Mouse (Mus musculus) midbrain, embryonic 16.5 days (tissue): ENCODE measurements at regions not wholly inside any gene's neighbourhood (a gene's known extent, or its start where the extent isn't known, plus 50 kb on each side); places are given as distances from the start of the nearest gene placed in this dataset.
A peak's percentile ranks its signal among the peaks of the same experiment; 100 is the strongest.

Experiments used
- ATAC-seq: fragments of 200-750 bp; cut with Nextera tagmentation; 2 replicates; pipeline ENCODE4 v1.8.0; 2017; ENCODE audit warnings: moderate TSS enrichment
- H3K27ac ChIP-seq: fragments of 300-500 bp; sonication (generic); 2 replicates; pipeline ENCODE4 v1.5.1; 2014; ENCODE audit warnings: mild to moderate bottlenecking, low read length, mixed read lengths
- H3K27me3 ChIP-seq: fragments of 300-500 bp; sonication (generic); 2 replicates; pipeline ENCODE4 v1.6.1; 2014; ENCODE audit warnings: low read depth, low read length, mixed read lengths; ENCODE audit not compliant: control insufficient read depth, insufficient read depth
- H3K36me3 ChIP-seq: fragments of 300-500 bp; sonication (generic); 2 replicates; pipeline ENCODE4 v1.6.1; 2014; ENCODE audit warnings: mild to moderate bottlenecking, low read length, moderate library complexity, mixed read lengths; ENCODE audit not compliant: control insufficient read depth, insufficient read depth
- H3K4me1 ChIP-seq: fragments of 300-500 bp; sonication (generic); 2 replicates; pipeline ENCODE4 v1.6.1; 2014; ENCODE audit warnings: mild to moderate bottlenecking, low read length, mixed read lengths; ENCODE audit not compliant: control insufficient read depth, insufficient read depth
- H3K4me2 ChIP-seq: fragments of 300-500 bp; sonication (generic); 2 replicates; pipeline ENCODE4 v1.6.1; 2014; ENCODE audit warnings: mild to moderate bottlenecking, low read length, mixed read lengths
- H3K4me3 ChIP-seq: fragments of 300-500 bp; sonication (generic); 2 replicates; pipeline ENCODE4 v1.5.1; 2014; ENCODE audit warnings: low read depth, mild to moderate bottlenecking, low read length, moderate library complexity, mixed read lengths
- H3K9ac ChIP-seq: fragments of 300-500 bp; sonication (generic); 2 replicates; pipeline ENCODE4 v1.6.1; 2014; ENCODE audit warnings: low read depth, low read length, mixed read lengths
- H3K9me3 ChIP-seq: fragments of 300-500 bp; sonication (generic); replicated peaks from 2 replicates; pipeline ENCODE4 v1.6.1; 2014; ENCODE audit warnings: mild to moderate bottlenecking, low read length, mixed read lengths; ENCODE audit not compliant: control insufficient read depth, poor library complexity, severe bottlenecking
- WGBS: fragments of 180-500 bp; shearing (Covaris S2); extraction: QIAGEN DNeasy Blood & Tissue Kit; methylation state at CpG from one replicate; pipeline ENCODE4 v1.1.7; 2014; 5-methylcytosine and 5-hydroxymethylcytosine counted together

DNA sequence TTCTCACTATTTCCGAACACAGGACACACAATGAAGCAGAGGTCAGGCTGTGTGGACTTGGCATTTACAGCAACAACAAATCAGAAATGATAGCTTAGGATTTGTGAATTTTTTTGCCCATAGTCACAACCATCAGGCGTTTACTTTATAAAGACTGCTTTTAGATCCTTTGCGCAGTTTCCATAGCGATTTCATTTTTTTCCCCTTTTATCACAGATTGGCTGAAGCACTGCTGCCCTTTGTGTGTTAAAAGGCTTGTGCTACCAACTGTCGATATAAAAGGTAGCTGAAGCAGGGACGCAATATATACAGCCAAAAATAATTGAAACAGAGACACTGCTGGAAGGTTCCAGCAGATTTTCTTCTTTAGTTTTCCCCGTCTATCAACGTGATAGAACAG is 551.4 kb downstream of the Nedd1 start:
- Histone ChIP-seq H3K27ac (peak overlapping the region; percentile 60), H3K4me3 (no peak overlapping the region), H3K9ac (no peak overlapping the region), H3K36me3 (no peaks in the 10 kb centered on the region), H3K4me1 (peaks cover 7% of the 10 kb centered on the region; the same call in 1 of the 2 replicates), H3K9me3 (no peaks in the 10 kb centered on the region), H3K27me3 (no peaks in the 10 kb centered on the region), H3K4me2 (peak overlapping the region; percentile 34; the same call in 1 of the 2 replicates)
- no peak for ATAC-seq
- WGBS = 39% methylated on average over 8 of the region's 8 CpGs

DNA sequence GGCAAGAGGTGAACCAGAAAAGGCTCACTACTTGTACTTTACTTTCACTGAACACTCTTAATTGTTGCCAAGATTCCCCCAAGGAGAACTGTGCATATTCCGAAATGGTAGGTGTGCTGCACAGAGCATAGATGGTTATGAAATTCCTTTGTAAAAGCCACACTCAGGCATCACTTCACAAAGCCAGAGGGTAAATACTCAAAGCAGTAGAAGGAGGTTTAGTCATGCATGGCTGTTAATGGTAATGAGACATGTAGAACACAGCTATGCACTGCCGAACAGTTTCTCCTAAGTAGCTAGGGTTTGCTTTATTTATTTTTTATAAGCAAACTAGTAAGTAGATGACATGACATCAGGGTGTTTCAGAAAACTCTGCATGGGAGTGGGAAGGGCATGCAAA is 556.2 kb downstream of the Nedd1 start:
- Histone ChIP-seq H3K4me2 (peak overlapping the region; percentile 57), H3K9me3 (no peaks in the 10 kb centered on the region), H3K9ac (peak overlapping the region; percentile 96; the same call in 1 of the 2 replicates), H3K27me3 (no peaks in the 10 kb centered on the region), H3K4me1 (peaks cover 10% of the 10 kb centered on the region; the same call in 1 of the 2 replicates), H3K36me3 (no peaks in the 10 kb centered on the region), H3K4me3 (peak overlapping the region; percentile 66; the same call in 1 of the 2 replicates), H3K27ac (peak overlapping the region; percentile 97)
- ATAC-seq = no peak
- WGBS = 15% methylated on average over 2 of the region's 2 CpGs

DNA sequence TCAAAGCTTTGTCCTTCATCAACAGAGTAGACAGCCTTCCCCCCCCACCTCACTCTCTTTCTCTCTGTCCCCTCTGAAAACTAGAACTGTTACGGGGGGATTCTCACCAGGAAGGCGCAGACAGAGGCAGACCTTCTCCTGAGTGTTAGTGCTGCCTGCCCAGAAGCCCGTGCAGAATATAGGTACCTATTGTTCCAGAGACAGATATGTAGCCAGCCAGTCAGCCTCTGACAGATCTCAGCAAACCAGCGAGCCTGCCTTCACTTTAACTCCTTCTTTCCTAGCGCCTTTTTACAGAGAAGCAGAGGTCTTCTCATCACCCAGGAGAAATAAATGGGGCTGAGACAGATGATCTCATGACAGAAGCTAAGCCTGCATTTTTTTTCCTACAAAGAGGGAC is 557.2 kb downstream of the Nedd1 start:
- 12% methylated on average over 5 of the region's 5 CpGs for WGBS
- Histone ChIP-seq H3K9me3 (no peaks in the 10 kb centered on the region), H3K36me3 (no peaks in the 10 kb centered on the region), H3K4me2 (peak overlapping the region; percentile 57), H3K27me3 (no peaks in the 10 kb centered on the region), H3K4me3 (peak overlapping the region; percentile 66), H3K9ac (peak overlapping the region; percentile 96), H3K4me1 (peaks cover 3% of the 10 kb centered on the region; the same call in 1 of the 2 replicates), H3K27ac (peak overlapping the region; percentile 97)
- ATAC-seq = peak; percentile 88

DNA sequence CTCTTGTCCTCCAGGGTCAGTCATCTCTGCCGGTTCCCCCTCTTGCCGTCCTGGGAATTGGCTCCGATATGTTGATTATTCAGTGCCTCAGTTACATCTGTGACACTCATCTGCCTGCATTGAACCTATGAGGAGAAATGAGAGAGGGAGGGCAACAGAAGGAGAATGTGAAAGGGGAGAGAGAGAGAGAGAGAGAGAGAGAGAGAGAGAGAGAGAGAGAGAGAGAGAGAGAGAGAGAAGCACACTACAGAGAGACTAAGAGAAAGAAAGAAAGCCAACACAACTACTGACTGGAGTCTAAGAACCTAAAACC is 557.6 kb downstream of the Nedd1 start:
- WGBS = 10% methylated on average over 3 of the region's 3 CpGs
- H3K36me3 ChIP-seq = no peaks in the 10 kb centered on the region
- H3K4me1 ChIP-seq = peaks cover 5% of the 10 kb centered on the region
- peak overlapping the region; percentile 66 for H3K4me3 ChIP-seq
- peak overlapping the region; percentile 57 for H3K4me2 ChIP-seq
- peak overlapping the region; percentile 96 for H3K9ac ChIP-seq
- ATAC-seq = peak; percentile 43; the same call in 1 of the 2 replicates
- H3K9me3 ChIP-seq = no peaks in the 10 kb centered on the region
- H3K27me3 ChIP-seq = no peaks in the 10 kb centered on the region
- peak overlapping the region; percentile 97 for H3K27ac ChIP-seq

- peak overlapping the region; percentile 66 for H3K4me3 ChIP-seq
- 12% methylated on average over 12 of the region's 12 CpGs for WGBS
- H3K4me2 ChIP-seq = peak overlapping the region; percentile 57
- peak overlapping the region; percentile 97 for H3K27ac ChIP-seq
- peaks cover 6% of the 10 kb centered on the region for H3K4me1 ChIP-seq
- H3K36me3 ChIP-seq = no peaks in the 10 kb centered on the region
- H3K9ac ChIP-seq = peak overlapping the region; percentile 96
- H3K27me3 ChIP-seq = no peaks in the 10 kb centered on the region
- ATAC-seq = peak; percentile 65; the same call in 1 of the 2 replicates
- H3K9me3 ChIP-seq = no peaks in the 10 kb centered on the region
Measured at GRCm38 (mm10) chr10:92163851-92164647, 558.2 kb downstream of the Nedd1 start.

- peak overlapping the region; percentile 96 for H3K9ac ChIP-seq
- no peaks in the 10 kb centered on the region for H3K27me3 ChIP-seq
- H3K4me3 ChIP-seq = peak overlapping the region; percentile 66
- no peaks in the 10 kb centered on the region for H3K9me3 ChIP-seq
- H3K4me1 ChIP-seq = peaks cover 11% of the 10 kb centered on the region
- H3K36me3 ChIP-seq = no peaks in the 10 kb centered on the region
- ATAC-seq = no peak
- peak overlapping the region; percentile 57 for H3K4me2 ChIP-seq
- peak overlapping the region; percentile 97 for H3K27ac ChIP-seq
- 0% methylated on average over 7 of the region's 7 CpGs for WGBS
Measured at GRCm38 (mm10) chr10:92163071-92163504, 559.1 kb downstream of the Nedd1 start.

GRCm38 (mm10) chr10:92162473-92163011 is 559.7 kb downstream of the Nedd1 start:
- peaks cover 16% of the 10 kb centered on the region for H3K4me1 ChIP-seq
- H3K4me2 ChIP-seq = peak overlapping the region; percentile 57
- peak; percentile 21; the same call in 1 of the 2 replicates for ATAC-seq
- WGBS = under 1% methylated on average over 29 of the region's 29 CpGs
- peak overlapping the region; percentile 96 for H3K9ac ChIP-seq
- H3K27me3 ChIP-seq = no peaks in the 10 kb centered on the region
- H3K9me3 ChIP-seq = no peaks in the 10 kb centered on the region
- peak overlapping the region; percentile 97 for H3K27ac ChIP-seq
- no peaks in the 10 kb centered on the region for H3K36me3 ChIP-seq
- H3K4me3 ChIP-seq = peak overlapping the region; percentile 66

DNA sequence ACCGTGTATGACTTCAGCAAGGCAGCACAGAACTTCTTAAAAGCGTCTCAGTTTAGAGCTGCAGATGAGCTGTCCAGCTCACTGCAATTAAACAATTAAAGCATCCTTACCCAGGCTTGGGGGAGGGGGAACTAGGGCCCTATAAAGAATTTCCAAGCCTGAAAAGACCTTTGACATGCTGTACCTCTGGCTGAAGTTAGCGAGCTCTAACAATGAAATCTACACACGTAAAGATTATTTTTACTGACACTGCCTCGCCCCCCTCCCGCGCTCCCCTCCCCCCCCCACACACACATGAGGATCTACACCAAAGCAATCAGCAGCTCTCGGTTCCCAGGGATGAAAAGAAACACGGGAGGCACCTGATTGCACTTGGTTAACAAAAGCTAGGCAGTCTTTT is 560.7 kb downstream of the Nedd1 start:
- H3K9ac ChIP-seq = peak overlapping the region; percentile 73
- WGBS = under 1% methylated on average over 9 of the region's 9 CpGs
- H3K4me3 ChIP-seq = peak overlapping the region; percentile 48
- H3K4me1 ChIP-seq = peaks cover 21% of the 10 kb centered on the region
- no peaks in the 10 kb centered on the region for H3K9me3 ChIP-seq
- H3K27ac ChIP-seq = peak overlapping the region; percentile 85
- no peaks in the 10 kb centered on the region for H3K36me3 ChIP-seq
- H3K27me3 ChIP-seq = no peaks in the 10 kb centered on the region
- no peak for ATAC-seq
- peak overlapping the region; percentile 59 for H3K4me2 ChIP-seq

DNA sequence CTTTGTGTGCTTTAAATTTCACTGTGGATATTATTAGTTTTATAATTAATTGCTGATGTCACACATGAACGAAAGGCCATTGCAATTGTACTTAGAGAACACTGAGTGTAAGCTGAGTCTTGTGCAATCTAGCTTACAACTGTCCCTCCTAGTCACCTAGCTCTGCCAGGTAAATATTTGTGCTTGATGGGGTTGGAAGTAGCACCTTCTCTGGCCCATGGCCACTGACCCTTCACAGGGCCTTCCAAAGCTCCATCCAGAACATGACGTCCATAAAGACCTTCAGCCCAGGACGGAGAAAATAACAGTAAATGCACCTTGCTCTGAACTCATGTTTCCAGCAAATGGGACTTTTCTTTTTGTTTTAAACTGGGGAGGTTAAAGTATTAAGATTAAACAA is 576.0 kb downstream of the Nedd1 start:
- ATAC-seq = no peak
- Histone ChIP-seq H3K9me3 (no peaks in the 10 kb centered on the region), H3K4me2 (no peak overlapping the region), H3K4me1 (peaks cover 9% of the 10 kb centered on the region; the same call in 1 of the 2 replicates), H3K4me3 (no peak overlapping the region), H3K36me3 (no peaks in the 10 kb centered on the region; the same call in none of the 2 replicates), H3K9ac (no peak overlapping the region), H3K27me3 (no peaks in the 10 kb centered on the region), H3K27ac (no peak overlapping the region)
- 83% methylated on average over 3 of the region's 3 CpGs for WGBS
